Mouse (Mus musculus): ENCODE results near the gene Shox2. TPM values are rescaled to one million over a fixed set of nuclear protein-coding genes. Genes with fewer than 3 reads are reported as not detected.
A peak's percentile ranks its signal among the peaks of the same experiment; 100 is the strongest.

Gene Shox2
- total RNA-seq (2021): not detected

DNA sequence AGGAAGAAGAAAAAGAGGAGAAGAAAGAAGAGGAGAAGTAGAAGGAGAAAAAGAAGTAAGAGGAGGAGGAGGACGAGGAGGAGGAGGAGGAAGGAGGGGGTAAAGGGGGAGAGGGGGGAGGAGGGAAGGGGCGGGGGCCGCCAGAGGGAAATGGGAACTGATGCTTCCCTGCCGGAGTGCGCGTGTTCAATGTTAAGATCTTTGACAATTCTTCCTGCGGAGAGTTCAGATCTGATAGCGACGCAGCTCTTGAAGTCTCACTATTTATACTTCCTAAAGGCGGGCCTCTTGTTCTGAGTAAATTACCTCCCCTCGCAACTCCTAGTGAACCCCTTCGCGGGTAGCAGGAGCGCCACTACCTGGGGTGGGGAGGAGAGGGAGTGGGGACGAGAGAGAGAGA, at the start of gene Shox2:
Shox2 (minus strand) TSS at position 66 of the 400 bp plus-strand sequence.
- no peak for DNase-seq (ENCODE audit: extremely low spot score in 1 of 2, low spot score in 1 of 2)

DNA sequence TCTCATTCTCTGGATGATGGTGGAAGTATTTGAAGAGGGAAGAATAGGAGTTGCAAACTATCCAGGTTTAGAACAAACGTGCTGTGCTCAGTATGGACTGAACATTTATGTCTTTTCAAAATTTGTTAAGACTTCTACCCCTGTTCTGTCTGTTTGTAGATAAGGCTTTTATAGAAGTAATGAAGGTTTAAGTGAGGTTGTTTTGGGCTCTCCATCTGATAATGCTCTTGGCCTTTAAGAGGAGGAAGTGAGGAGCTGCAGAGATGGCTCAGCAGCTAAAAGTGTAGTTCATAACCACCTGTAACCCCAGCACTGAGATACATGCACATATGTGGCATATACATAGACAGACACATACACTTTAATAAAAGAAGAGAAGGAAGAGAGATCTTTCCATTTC, 15.2 kb upstream of the Shox2 start:
- DNase-seq (ENCODE audit: extremely low spot score in 1 of 2, low spot score in 1 of 2): no peak

DNA sequence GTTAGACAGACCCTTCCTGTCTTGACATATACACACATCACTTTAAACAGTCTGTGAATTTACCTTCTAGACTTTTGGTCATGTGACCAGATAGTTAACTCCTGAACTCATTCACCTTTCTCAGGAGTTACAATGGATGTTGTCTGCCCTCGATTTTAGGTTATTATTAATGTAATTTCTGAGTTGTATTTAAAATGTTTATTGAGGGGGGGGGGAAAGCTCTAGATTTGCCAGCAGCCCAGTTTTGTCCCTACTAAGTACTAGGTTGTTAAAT, 4.7 kb upstream of the Shox2 start:
- no peak for DNase-seq (ENCODE audit: extremely low spot score in 1 of 2, low spot score in 1 of 2)

DNA sequence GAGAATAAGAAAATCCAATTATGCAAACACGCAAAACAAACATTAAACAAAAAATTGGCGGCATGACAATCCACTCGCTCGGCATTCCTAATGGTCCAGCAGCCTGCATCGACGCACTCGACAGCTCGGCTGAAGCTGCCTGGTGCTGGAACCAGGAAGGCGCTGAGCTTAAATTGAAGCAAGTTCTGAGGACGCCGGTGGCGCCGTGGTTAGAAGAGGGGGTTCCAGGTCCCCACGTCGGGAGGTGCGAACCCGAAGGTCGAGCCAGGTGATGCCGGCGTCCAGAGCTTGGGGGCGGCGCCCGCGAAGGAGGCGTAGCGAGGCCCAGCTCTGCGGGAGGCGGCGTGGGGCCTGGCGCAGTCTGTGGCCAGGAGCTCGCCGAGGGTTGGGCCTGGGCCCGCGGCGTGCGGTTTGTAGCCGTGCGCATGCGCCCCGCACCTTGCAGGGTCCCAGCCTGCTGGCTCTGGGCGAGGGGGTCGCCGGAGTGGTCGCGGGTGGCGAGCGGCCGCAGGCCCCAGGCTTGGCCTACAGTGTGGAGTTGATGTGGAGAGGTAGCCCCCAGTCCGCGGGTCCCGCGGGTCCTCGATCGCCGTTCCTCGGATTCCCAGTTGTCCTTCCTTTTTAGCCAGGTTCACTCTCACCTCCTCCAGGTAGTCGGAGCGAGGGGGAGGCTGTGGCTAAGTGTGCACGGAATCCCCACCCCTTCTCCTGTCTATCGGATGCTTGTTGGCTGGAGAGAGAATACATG, 4.1 kb upstream of the Shox2 start:
- DNase-seq (ENCODE audit: extremely low spot score in 1 of 2, low spot score in 1 of 2): peak; percentile 66 to 75

DNA sequence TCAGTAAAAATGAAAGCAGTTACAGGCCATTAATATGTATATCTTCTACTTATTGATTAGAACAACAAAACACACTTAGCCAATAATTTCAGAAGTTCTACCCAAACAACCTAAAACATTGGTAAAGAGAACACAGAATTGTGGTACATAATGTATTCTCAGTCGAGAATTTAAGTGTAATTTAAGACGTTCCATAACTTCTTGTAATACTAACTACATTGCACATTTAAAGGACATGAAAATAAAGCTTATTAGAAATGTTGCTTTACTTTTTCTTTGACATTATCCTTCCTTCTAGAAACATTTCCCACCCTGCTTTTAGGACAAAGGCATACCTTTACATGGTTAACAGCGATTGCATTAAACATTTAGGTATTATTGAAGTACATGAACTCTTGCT, 1.9 kb upstream of the Shox2 start:
- DNase-seq (ENCODE audit: extremely low spot score in 1 of 2, low spot score in 1 of 2): no peak

DNA sequence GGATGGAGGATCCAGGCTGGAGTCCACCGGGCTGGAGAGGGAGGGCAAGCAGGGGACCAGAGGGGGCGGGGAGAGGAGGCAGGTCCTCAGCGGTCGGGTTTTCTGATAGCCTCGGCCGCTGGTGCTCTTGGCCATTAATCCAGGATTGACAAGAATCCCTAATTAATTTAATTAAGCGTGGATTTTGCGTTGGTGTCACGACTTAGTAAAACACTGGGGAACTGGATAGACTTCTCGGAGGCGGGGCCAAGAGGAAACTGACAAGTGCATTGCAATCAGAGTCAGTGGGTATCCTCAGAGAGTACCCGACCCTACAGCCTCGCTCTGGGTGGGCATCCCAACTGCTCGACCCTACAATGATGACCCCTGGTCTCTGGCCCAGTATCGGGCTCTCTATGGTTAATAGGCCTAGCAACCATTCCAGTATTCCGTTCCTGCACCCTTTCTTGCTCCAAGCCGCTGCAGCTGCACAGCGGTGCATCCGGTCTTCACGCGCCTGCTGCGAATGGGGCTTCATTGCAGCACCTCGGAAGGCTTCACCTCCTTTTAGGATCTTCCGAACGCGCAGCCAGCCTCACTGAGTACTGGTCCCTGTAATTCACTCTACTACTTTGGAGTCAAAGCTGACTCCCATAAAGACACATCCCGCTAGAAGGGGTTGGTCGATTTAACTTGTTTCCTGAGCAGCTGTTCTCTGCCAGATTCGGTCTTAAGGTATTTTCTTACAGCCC, 775 bp upstream of the Shox2 start:
- DNase-seq (ENCODE audit: extremely low spot score in 1 of 2, low spot score in 1 of 2): no peak

DNA sequence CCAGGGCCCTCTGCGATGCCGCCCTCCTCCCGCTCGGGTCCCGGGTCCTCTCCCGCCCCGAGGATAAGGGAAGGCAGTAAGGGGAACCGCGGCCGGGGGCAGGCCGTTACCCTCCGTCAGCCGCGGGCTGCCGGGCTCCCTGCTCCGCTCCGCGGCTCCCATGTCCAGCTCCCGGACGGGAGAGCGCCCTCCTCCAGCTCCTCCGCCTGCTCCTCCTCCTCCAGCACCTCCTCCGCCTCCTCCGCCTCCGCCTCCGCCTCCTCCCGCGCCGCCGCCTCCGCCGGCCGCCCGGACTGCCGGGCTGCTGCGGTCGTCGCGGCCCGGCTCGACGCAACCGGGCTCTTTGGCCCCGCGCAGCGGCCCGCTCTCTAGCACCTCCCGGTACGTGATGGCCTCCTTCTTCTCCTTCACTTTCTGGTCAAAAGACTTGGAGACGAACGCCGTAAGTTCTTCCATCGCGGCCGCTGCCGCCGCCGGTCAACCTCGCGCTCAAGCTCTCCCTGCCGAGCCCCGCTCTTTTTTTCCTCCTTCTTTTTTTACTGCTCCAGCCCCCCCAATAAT, 390 bp downstream of the Shox2 start, which contains the start of gene Rsrc1:
Rsrc1 (plus strand) TSS at position 290 of the 561 bp plus-strand sequence.
- DNase-seq (ENCODE audit: extremely low spot score in 1 of 2, low spot score in 1 of 2): no peak

DNA sequence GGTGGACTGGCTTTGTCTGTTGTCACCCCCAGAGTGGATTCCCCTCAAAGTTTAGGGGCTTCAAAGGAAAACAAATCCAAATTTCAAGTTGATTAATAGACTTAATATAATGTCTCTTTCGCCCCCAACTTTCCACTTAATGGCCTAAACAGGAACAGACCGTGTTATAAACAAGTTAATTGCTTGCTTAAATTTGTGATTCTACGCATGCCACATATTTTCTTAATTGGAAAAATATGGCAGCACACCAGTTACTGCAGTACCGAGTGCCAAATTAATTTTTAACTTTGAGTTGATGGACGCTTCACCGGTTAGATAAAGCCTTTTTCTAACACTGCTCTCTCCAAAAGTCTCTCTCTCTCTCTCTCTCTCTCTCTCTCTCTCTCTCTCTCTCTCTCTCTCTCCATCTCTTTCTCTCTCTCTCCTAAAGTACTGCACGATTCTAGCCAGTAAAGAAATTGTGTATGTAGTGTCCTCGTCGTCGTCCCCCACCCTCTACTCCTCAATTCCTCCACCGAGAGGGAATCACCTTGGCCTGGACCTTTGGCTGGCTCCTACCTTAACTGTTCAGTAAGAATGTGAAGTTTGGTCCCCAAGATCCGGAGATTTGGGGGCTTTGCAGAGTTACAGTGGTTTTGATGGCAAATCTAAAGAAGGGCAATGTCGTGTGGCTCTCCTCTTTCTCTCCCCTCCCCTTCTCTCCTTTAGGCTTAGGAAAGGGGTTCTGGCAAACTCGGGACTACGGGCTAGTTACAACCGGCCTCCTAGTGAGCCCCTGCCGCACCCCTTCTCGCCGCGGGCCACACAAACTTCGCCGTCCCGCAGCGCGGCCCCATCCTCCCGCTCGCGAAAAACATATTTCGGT, 1.2 kb downstream of the Shox2 start:
- DNase-seq (ENCODE audit: extremely low spot score in 1 of 2, low spot score in 1 of 2): no peak

DNA sequence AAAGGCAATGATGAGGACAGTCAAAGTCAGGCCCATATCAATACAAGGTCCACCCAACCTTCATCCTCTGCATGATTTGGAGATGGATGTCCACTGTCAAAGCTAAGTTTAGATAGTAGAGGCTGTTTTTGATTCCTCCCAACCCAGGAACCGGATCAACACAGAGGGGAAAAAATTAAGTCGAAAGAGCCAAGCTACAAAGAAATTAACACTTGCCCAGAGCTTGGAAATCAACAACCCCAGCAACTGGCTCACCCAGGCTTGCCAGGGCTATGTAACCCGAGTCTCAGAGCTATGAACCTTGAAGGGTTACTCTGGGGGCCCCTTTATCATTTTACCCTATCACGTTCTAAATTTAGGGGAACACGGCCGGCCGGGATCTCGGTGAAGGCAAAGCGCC, 2.1 kb downstream of the Shox2 start:
- DNase-seq (ENCODE audit: extremely low spot score in 1 of 2, low spot score in 1 of 2): no peak

DNA sequence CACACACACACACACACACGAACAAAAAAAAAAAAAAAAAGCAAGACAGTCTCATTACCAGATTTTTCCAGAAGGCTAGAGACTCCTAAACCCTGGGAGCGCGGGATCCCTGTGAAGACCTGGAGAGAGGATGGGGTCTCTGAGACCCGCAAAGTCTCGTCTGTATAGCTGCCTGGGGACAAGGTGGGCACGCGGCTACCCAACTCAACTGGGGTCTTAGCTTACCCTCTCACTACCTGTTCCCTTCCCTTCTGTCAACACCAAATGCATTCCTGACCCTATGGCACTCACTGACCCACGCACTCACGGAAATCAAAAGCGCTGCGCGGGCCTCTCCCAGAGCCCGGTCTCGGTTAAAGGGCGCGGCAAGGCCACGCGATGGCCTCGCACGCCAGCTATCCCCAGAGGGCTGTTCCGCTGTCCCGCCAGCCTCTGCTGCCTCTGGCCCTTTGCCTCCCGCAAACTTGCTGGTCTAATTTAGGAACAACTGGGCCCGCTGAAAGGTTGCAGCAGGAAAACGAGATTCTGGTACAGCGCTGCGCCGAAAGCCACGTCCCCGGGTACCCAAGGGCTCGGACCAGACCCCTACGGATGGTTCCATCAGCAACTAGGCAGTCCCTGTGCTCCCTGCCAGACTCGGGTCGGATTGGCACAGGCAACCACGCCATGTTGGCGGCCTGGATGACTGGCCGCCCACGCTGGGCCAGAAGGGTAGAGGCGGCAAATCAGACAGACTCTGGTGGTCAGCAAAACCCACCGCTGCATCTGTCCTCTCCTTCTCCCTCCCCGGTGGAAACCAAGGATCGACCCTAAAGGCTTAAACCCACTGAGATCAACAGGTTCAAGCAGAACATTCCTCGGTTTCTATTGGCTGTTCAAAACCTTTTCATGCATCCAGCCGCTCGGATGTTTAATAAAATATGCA, 2.9 kb downstream of the Shox2 start:
- DNase-seq (ENCODE audit: extremely low spot score in 1 of 2, low spot score in 1 of 2): peak in 1 of 2 experiments; percentile 16

DNA sequence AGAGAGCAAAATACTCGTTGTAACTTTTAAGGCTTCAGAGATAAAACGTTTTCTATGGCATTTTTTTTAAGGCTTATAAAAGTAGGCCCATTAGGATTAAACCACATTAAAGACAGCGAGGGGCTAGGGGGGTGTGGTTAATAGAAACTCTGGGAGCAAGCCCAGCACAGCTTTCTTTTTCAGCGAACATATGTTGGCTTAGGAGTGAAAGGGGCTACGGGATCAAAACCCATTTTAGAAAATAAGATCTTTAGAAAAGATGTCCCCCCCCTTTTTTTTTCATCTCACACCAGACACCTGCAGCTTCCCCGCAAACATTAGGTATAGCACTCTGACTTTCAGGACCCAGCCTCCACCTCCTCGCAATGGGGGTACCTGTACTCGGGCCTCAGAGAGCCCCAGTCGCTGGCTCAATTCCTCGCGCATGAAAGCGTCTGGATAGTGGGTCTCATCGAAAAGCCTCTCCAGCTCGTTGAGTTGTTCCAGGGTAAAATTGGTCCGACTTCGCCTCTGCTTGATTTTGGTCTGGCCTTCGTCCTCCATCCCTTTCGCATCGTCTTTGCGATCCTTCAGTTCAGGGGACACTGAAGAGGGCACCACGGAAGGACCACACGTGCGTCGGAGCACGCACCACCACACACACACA, 3.6 kb downstream of the Shox2 start:
- no peak for DNase-seq (ENCODE audit: extremely low spot score in 1 of 2, low spot score in 1 of 2)

DNA sequence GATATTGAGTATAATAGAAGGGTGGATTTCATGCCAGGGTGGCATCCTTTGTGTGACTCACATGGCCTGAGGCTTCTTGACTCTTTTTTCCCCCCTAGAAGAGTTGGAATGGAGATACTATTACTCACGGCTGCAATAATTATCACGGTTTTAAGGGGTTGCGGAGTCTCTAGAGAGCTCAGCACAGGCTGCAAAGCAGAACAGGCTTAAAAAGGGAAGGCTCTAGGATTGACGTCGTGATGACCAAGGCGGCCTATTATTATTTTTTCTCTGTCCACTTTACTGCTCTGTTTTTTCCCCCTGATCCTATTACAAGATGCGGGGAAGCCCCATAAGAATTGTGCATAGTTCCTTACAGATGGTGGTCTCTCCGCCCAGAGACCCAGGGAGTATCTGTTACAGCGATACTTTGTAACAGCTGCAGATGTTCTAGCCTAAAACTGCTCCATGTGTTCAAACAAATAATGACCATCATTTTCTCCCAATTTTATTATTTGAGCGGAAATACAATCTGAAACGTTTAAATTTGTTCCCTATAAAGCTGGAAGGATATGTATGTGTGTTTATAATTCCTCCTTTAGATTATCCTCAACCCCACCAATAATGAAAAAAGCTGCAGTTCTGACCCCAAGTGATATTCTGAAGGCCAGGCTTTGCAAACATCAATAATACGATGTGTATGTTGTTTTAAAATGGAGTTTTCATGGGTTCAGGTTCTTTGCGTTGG, 4.5 kb downstream of the Shox2 start:
- no peak for DNase-seq (ENCODE audit: extremely low spot score in 1 of 2, low spot score in 1 of 2)

DNA sequence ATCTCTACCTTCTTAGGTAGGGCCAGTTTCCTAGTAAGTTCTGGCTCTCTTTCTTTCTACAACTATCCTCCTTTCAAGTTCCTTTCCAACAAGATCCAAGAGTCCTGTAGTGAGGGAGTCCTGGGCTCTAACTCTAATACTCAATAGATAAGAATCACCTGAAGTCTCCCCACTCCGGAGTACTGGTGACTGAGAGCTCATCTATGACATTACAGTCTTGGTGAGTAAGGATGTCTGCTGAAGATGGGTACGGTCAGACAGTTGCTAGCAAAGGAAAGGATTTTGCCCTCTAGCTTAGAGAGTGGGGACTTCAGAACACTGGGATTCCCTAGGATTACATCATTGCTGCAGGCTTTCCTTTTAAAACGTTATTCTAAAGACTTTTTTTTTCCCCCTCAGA, 7.1 kb downstream of the Shox2 start:
- no peak for DNase-seq (ENCODE audit: extremely low spot score in 1 of 2, low spot score in 1 of 2)

DNA sequence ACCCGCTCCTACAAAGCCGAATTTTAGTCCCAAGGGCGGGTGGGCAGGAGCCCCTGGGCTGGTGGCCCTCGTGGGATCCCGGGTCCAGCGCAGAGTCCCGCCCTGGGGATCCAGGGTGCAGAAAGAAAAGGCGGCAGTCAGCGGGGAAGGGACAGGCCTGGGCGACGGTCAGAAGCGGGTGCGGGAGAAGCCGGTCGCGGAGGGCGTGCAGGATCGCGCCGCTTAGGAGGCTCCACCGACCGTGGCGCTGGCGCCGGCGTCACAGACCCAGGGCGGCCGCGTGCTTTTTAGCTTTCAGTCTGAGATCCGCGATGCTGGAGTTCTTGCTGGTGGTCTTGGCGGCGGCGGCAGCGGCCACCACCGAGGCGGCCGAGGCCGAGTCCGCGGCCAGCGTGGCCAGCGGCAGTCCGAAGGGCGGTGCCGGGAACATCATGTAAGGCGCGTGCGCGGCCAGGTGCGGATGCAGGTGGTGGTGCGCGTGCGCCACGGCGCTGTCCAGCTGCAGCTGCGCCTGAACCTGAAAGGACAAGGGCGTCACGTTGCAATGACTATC, 8.1 kb downstream of the Shox2 start:
- DNase-seq (ENCODE audit: extremely low spot score in 1 of 2, low spot score in 1 of 2): peak in 1 of 2 experiments; percentile 25

DNA sequence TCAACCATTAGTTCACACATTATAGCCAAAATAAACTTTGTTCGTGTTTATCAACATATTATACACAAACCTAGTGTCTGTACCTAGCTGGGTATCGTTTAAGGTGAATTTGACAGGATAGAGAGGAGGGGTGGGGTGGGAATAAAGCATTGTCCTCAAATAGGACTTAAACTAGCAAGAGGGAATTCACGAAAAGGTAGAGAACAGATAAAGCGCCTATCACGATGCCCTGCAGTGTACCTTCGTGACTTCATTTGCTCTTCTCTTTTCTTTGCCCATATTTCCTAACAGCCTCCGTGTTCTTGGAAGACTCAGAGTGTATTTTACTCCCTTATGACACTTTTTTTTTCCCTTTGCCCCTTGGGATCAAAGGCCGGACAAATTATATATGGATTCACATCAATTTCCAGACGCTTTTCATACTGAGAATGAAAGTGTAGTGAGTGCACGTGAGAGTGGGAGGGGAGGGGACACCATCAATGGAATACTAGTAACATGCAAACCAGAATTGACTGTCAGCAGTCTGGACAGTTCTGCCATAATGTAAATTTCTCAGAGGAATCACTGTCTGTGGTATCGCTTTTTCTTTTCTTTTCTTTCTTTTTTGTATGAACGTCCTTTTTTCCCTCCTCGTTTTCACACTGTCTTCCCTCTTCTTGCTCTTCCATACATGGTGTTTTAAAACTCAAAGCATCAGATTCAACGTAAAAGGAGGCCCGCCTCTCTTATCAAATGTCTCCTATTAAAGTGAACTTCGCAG, 9.2 kb downstream of the Shox2 start:
- DNase-seq (ENCODE audit: extremely low spot score in 1 of 2, low spot score in 1 of 2): no peak

DNA sequence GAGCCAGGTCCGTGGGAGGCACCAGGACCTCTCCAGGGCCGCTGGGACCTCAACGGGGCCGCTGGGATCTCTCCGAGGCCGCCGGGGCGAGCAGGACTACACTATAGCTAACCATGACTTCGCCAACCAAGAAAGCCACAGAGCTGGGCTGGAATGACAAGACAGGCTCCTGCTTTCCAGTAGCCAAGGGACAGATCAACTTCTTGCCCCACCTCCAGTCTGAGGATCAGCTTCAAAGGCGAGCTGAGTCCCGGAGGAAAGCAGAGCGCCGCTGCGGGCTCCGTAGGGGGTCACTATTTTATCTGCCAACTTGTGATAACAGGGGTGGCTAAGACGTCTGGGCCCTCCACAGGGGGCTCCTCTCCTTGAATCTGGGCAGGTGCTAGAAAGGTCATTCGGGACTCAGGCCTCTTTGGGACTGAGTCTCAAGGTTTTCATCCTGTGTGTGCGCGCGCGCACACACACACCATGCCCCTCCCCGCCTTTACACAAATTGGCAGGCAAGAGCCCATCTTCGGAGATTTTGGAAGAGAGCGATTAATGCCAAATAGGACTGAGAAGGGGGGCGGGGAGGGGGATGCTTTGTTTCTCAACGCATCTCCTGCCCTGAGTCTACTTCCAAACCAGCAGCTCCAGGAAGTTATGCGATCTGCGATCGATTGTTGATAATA, 10.8 kb downstream of the Shox2 start:
- no peak for DNase-seq (ENCODE audit: extremely low spot score in 1 of 2, low spot score in 1 of 2)

DNA sequence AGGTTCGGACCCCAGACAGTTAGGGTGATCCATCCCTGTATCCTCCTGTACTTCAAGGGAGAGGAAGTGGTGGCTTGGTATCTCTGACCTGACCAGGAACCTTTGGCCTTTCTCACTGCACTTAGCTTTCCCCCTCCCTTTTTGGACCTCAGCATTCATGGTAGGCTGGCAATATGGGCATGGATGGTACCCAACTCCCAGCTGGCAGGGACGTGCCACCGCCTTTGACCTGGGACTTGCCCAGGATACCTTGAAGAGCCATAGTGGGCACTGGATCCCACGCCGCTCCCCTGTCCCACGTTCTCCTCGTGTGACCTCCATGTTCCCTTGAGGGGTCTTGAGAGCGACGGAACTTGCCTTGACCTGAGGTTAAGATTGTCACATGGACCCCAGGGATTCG, 11.3 kb downstream of the Shox2 start:
- DNase-seq (ENCODE audit: extremely low spot score in 1 of 2, low spot score in 1 of 2): no peak

All from layer of hippocampus, postnatal 25 days (tissue).